Mouse (Mus musculus) heart, embryonic 12.5 days (tissue): ENCODE measurements around the gene Eef1akmt1. TPM values are rescaled to one million over a fixed set of nuclear protein-coding genes. Genes with fewer than 3 reads are reported as not detected.

Experiments
- ATAC-seq: fragments of 200-750 bp; cut with Nextera tagmentation; 2 replicates; pipeline ENCODE4 v1.8.0; 2017; ENCODE audit warnings: moderate TSS enrichment, moderate library complexity; ENCODE audit not compliant: insufficient number of reproducible peaks, low FRiP score
- H3K27ac ChIP-seq: fragments of 300-500 bp; sonication (generic); 2 replicates; pipeline ENCODE4 v1.5.1; 2016; ENCODE audit warnings: mild to moderate bottlenecking, moderate library complexity; ENCODE audit not compliant: poor library complexity, severe bottlenecking
- H3K27me3 ChIP-seq: fragments of 300-500 bp; sonication (generic); replicated peaks from 2 replicates; pipeline ENCODE4 v1.6.1; 2016; ENCODE audit warnings: mild to moderate bottlenecking, moderate library complexity
- H3K36me3 ChIP-seq: fragments of 300-500 bp; sonication (generic); 2 replicates; pipeline ENCODE4 v1.6.1; 2016; ENCODE audit warnings: mild to moderate bottlenecking, moderate library complexity
- H3K4me1 ChIP-seq: fragments of 300-500 bp; sonication (generic); replicated peaks from 2 replicates; pipeline ENCODE4 v1.6.1; 2016; ENCODE audit warnings: mild to moderate bottlenecking
- H3K4me2 ChIP-seq: fragments of 300-500 bp; sonication (generic); 2 replicates; pipeline ENCODE4 v1.6.1; 2016; ENCODE audit warnings: mild to moderate bottlenecking, moderate library complexity
- H3K4me3 ChIP-seq: fragments of 300-500 bp; sonication (generic); 2 replicates; pipeline ENCODE4 v1.5.1; 2016; ENCODE audit warnings: mild to moderate bottlenecking
- H3K9ac ChIP-seq: fragments of 300-500 bp; sonication (generic); 2 replicates; pipeline ENCODE4 v1.6.1; 2016; ENCODE audit warnings: mild to moderate bottlenecking, moderate library complexity
- H3K9me3 ChIP-seq: fragments of 300-500 bp; sonication (generic); replicated peaks from 2 replicates; pipeline ENCODE4 v1.6.1; 2016; ENCODE audit warnings: mild to moderate bottlenecking, moderate library complexity
- WGBS: fragments of 180-500 bp; shearing (Covaris S2); methylation state at CpG from one replicate; pipeline ENCODE4 v1.1.7; 2016; 5-methylcytosine and 5-hydroxymethylcytosine counted together
- polyA plus RNA-seq: library from polyadenylated mRNA; unstranded; fragments of >200 nt; fragmentation: Nextera tagmentation; extraction: Ambion mirVana; gene quantifications from 2 replicates; pipeline ENCODE4 v1.2.1, GENCODE M21; 2016

The Eef1akmt1 gene
- polyA plus RNA-seq, 1 experiment from 2014 or later, result 56.4 TPM

- no peaks in the 10 kb centered on the region; the same call in 1 of the 2 replicates for H3K9me3 ChIP-seq
- ATAC-seq, result no peak
- peaks cover 10% of the 10 kb centered on the region for H3K36me3 ChIP-seq
- H3K4me2 ChIP-seq, result no peak overlapping the region
- peaks cover 7% of the 10 kb centered on the region; the same call in 1 of the 2 replicates for H3K27me3 ChIP-seq
- 0 out of 2 replicates have a peak, but pooled peaks cover 4% of the 10 kb centered on the region for H3K4me1 ChIP-seq
- WGBS, result 78% methylated on average over 8 of the region's 8 CpGs
- no peak overlapping the region for H3K9ac ChIP-seq
- H3K27ac ChIP-seq, result no peak overlapping the region
- H3K4me3 ChIP-seq, result no peak overlapping the region
Observed at GRCm38 (mm10) chr14:57546131-57546530, 25.3 kb downstream of the Eef1akmt1 start.

DNA sequence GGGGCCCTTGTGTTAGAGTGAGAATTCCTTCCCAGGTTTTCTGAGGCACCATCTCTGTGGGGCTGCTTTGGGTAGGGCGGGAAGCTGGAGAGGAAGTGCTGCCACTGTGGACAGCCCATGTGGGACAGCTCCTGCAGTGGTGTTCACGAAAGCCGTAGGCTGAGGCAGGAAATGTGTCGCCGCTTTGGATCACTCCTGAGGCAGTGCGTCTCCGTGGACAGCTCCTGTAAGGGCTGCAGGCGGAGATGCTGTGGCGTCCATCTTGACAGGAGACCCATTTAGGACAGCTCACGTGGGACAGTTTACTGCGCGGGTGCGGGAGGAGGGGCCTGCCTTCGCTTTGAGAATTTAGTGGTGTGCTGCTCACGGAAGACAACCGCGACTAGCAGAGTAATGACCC lies 25.9 kb downstream of the Eef1akmt1 start:
- Histone ChIP-seq H3K36me3 (peaks cover 10% of the 10 kb centered on the region), H3K9me3 (no peaks in the 10 kb centered on the region; the same call in 1 of the 2 replicates)

DNA sequence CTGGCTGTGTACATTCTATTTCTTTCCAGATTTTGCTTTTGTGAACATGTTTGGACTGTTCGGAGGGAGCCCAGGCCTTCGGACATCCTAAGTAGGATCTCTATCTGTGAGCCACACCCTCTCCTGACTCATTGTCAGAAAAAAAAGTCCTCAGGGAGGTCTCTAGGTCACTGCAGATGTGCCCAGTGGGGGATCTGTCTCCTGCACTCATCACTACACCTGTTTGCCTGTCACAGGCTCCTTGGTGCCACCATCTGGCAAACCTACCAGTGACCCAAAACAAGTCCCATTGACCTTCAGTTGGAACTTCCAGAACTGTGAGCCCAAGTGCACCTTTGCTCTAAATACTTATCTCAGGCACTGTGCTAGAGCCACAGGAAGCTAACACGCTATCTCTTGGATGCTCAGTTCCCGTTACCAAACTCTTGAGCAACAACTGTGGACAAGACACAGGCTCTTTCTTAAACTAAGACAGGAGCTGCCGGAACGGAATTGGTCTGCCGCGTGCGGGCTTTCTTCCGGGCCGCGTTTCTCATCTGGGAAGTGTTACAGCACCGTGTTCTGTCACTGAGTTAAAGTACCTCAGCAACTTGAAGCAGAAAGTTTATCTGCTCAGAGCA lies 27.9 kb downstream of the Eef1akmt1 start:
- H3K9me3 ChIP-seq, result no peaks in the 10 kb centered on the region; the same call in 1 of the 2 replicates
- no peaks in the 10 kb centered on the region for H3K36me3 ChIP-seq
- no peak for ATAC-seq
- H3K4me3 ChIP-seq, result no peak overlapping the region
- H3K4me1 ChIP-seq, result 0 out of 2 replicates have a peak, but pooled peaks cover 4% of the 10 kb centered on the region
- no peak overlapping the region for H3K4me2 ChIP-seq
- H3K27ac ChIP-seq, result no peak overlapping the region
- H3K27me3 ChIP-seq, result peaks cover 13% of the 10 kb centered on the region; the same call in 1 of the 2 replicates
- no peak overlapping the region for H3K9ac ChIP-seq
- WGBS, result 82% methylated on average over 13 of the region's 13 CpGs

More for the DNA sequence above, 25.9 kb downstream of the Eef1akmt1 start:
- WGBS, result 81% methylated on average over 17 of the region's 17 CpGs
- Histone ChIP-seq H3K4me2 (no peak overlapping the region), H3K9ac (no peak overlapping the region), H3K27ac (no peak overlapping the region), H3K4me1 (0 out of 2 replicates have a peak, but pooled peaks cover 4% of the 10 kb centered on the region), H3K27me3 (peaks cover 13% of the 10 kb centered on the region; the same call in 1 of the 2 replicates), H3K4me3 (no peak overlapping the region)
- ATAC-seq, result no peak

DNA sequence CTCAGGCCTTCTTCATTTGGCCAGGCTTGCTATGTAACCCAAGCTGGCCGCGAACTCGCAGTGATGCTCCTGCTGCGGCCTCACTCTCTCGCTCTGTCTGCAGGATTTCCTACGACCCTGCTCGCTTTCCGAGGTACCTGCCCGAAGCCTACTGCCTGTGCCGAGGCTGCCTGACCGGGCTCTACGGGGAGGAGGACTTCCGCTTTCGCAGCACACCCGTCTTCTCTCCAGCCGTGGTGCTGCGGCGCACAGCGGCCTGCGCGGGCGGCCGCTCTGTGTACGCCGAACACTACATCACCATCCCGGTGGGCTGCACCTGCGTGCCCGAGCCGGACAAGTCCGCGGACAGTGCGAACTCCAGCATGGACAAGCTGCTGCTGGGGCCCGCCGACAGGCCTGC lies 29.2 kb downstream of the Eef1akmt1 start:
- Histone ChIP-seq H3K9ac (0 out of 2 replicates have a peak overlapping the region, but pooled peaks have one; percentile 52), H3K36me3 (no peaks in the 10 kb centered on the region), H3K27me3 (peaks cover 13% of the 10 kb centered on the region; the same call in 1 of the 2 replicates), H3K4me2 (peak overlapping the region; percentile 59), H3K27ac (no peak overlapping the region), H3K4me3 (peak overlapping the region; percentile 24; the same call in 1 of the 2 replicates), H3K9me3 (no peaks in the 10 kb centered on the region; the same call in 1 of the 2 replicates), H3K4me1 (peaks cover 15% of the 10 kb centered on the region)
- WGBS, result 47% methylated on average over 34 of the region's 34 CpGs
- 0 out of 2 replicates have a peak, but pooled peaks have one; percentile 29 for ATAC-seq

- 75% methylated on average over 11 of the region's 11 CpGs for WGBS
- H3K4me3 ChIP-seq, result no peak overlapping the region
- no peak for ATAC-seq
Observed at GRCm38 (mm10) chr14:57540683-57541082, 30.7 kb downstream of the Eef1akmt1 start.

DNA sequence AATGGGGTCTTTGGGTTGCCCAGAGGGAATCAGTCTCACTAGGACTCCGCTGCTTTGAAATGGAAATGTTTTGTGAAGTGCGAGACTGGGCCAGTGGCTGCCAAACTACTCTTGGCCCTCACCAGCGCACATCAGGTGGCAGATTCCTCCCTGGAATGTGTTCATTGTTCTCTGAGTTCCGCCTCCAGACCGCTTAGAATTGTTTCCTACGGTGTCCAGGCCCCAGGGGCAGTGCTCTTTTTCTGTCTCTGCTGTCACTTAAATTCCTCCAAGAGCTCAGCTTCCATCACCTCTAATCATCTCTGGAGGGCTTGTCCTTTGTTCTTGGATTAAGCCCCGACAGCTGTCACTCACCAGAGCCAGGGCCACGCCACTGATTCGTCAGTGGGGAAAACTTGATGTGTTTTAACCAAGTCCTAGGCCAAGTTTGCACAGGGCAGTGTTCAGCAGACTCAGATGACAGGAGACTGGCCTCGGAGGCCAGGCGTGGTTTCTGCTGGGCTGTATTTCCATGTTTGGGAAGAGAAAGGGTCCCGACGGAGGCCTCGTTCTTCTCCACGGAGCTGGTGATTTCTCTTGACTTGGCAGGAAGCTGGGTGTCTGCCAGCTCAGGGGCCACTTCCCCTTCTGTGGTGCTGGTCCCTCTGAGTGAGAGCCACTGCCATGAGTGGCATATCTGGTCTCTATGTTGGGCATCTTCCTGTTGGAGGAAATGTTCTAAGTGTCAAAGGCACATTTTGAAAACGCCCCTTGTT lies 34.0 kb downstream of the Eef1akmt1 start:
- Histone ChIP-seq H3K4me3 (no peak overlapping the region), H3K27ac (peak overlapping the region; percentile 69), H3K9ac (peak overlapping the region; percentile 24), H3K4me2 (peak overlapping the region; percentile 50), H3K4me1 (peaks cover 41% of the 10 kb centered on the region), H3K9me3 (no peaks in the 10 kb centered on the region; the same call in 1 of the 2 replicates), H3K27me3 (peaks cover 24% of the 10 kb centered on the region), H3K36me3 (no peaks in the 10 kb centered on the region)
- 0 out of 2 replicates have a peak, but pooled peaks have one; percentile 24 for ATAC-seq
- WGBS, result 11% methylated on average over 16 of the region's 16 CpGs

More at GRCm38 (mm10) chr14:57540683-57541082, 30.7 kb downstream of the Eef1akmt1 start:
- no peak overlapping the region for H3K4me2 ChIP-seq
- H3K27ac ChIP-seq, result no peak overlapping the region
- H3K4me1 ChIP-seq, result peaks cover 24% of the 10 kb centered on the region
- H3K9ac ChIP-seq, result no peak overlapping the region
- H3K27me3 ChIP-seq, result peaks cover 13% of the 10 kb centered on the region; the same call in 1 of the 2 replicates
- H3K9me3 ChIP-seq, result no peaks in the 10 kb centered on the region; the same call in 1 of the 2 replicates
- H3K36me3 ChIP-seq, result no peaks in the 10 kb centered on the region

- no peak for ATAC-seq
- no peaks in the 10 kb centered on the region for H3K9me3 ChIP-seq
- peaks cover 26% of the 10 kb centered on the region for H3K27me3 ChIP-seq
- H3K4me1 ChIP-seq, result peaks cover 41% of the 10 kb centered on the region
- H3K4me2 ChIP-seq, result peak overlapping the region; percentile 50
- no peak overlapping the region for H3K4me3 ChIP-seq
- H3K9ac ChIP-seq, result no peak overlapping the region
- peak overlapping the region; percentile 69 for H3K27ac ChIP-seq
- H3K36me3 ChIP-seq, result no peaks in the 10 kb centered on the region
- WGBS, result 46% methylated on average over 9 of the region's 9 CpGs
Observed at GRCm38 (mm10) chr14:57536820-57537219, 34.6 kb downstream of the Eef1akmt1 start.

GRCm38 (mm10) chr14:57535646-57536045 lies 35.8 kb downstream of the Eef1akmt1 start:
- H3K9me3 ChIP-seq, result no peaks in the 10 kb centered on the region
- H3K27ac ChIP-seq, result 0 out of 2 replicates have a peak overlapping the region, but pooled peaks have one; percentile 41
- H3K27me3 ChIP-seq, result peaks cover 19% of the 10 kb centered on the region
- 61% methylated on average over 6 of the region's 6 CpGs for WGBS
- no peak overlapping the region for H3K9ac ChIP-seq
- no peak for ATAC-seq
- no peaks in the 10 kb centered on the region for H3K36me3 ChIP-seq
- H3K4me3 ChIP-seq, result no peak overlapping the region
- H3K4me2 ChIP-seq, result no peak overlapping the region
- H3K4me1 ChIP-seq, result peaks cover 41% of the 10 kb centered on the region

GRCm38 (mm10) chr14:57534961-57535360 lies 36.5 kb downstream of the Eef1akmt1 start:
- peaks cover 41% of the 10 kb centered on the region for H3K4me1 ChIP-seq
- peaks cover 23% of the 10 kb centered on the region for H3K27me3 ChIP-seq
- H3K4me2 ChIP-seq, result peak overlapping the region; percentile 14; the same call in 1 of the 2 replicates
- no peaks in the 10 kb centered on the region for H3K9me3 ChIP-seq
- no peak for ATAC-seq
- 0 out of 2 replicates have a peak overlapping the region, but pooled peaks have one; percentile 37 for H3K27ac ChIP-seq
- no peak overlapping the region for H3K4me3 ChIP-seq
- 20% methylated on average over 8 of the region's 8 CpGs for WGBS
- H3K36me3 ChIP-seq, result no peaks in the 10 kb centered on the region
- peak overlapping the region; percentile 37 for H3K9ac ChIP-seq

DNA sequence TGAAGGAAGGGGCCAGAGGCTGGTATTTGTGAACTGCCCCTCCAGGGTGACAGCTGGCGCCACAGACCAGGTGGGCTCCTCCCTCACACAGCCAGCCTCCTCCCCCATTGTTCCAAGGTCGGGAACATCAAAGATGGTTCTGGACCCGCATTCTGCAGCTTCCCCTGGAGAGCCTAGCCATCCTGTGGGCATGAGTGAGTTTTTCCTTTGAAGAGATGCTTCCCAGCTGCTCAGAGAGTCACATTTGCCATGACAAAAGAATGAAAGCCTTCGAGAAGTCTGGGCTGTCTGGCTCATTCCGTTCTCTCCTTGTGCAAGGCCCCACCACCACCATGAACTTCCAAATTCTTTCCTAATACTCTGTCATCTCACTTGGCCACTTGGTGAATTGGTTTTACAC lies 37.1 kb downstream of the Eef1akmt1 start:
- no peak overlapping the region for H3K4me3 ChIP-seq
- H3K4me2 ChIP-seq, result peak overlapping the region; percentile 14; the same call in 1 of the 2 replicates
- peaks cover 46% of the 10 kb centered on the region for H3K4me1 ChIP-seq
- no peaks in the 10 kb centered on the region for H3K9me3 ChIP-seq
- ATAC-seq, result no peak
- peak overlapping the region; percentile 37; the same call in 1 of the 2 replicates for H3K9ac ChIP-seq
- no peak overlapping the region for H3K27ac ChIP-seq
- H3K36me3 ChIP-seq, result no peaks in the 10 kb centered on the region
- H3K27me3 ChIP-seq, result peaks cover 25% of the 10 kb centered on the region
- 26% methylated on average over 5 of the region's 5 CpGs for WGBS

DNA sequence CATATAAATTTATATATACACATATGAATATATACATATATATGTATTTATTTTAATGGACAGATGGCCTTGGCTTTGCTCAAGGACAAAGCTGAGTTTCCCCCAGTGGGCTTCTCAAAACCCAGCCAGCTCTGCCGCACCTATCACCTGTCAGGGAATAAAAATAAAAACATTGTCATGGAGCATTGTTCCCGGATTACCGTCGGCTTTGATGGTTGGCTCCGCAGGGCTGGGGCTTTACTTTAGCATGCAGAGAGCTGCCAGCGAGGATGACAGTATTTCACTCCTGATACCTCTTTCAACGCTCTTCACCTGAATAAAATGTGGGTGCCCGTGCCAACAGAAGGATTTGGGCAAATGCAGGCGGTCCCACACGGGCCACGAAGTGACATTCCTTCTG lies 37.6 kb downstream of the Eef1akmt1 start:
- no peak for ATAC-seq
- Histone ChIP-seq H3K9me3 (no peaks in the 10 kb centered on the region), H3K27ac (no peak overlapping the region), H3K27me3 (peaks cover 25% of the 10 kb centered on the region), H3K9ac (no peak overlapping the region), H3K36me3 (no peaks in the 10 kb centered on the region), H3K4me3 (no peak overlapping the region), H3K4me2 (no peak overlapping the region), H3K4me1 (peaks cover 47% of the 10 kb centered on the region)
- 24% methylated on average over 11 of the region's 11 CpGs for WGBS
